Mouse (Mus musculus) CH12F3 (cell line): ENCODE results near the gene Efna5.

Experiments used
- in situ Hi-C: fragments of 300-500 bp; cut with MboI; formaldehyde crosslinking; loops from 2 replicates; pipeline ENCODE4 v1.14.3; 2020; ENCODE audit warnings: low sequenced_read_pairs

Efna5 gene

GRCm38 (mm10) chr17:62881176-62881790 lies at the start of gene Efna5:
TSS of gene Efna5 (minus strand) at chr17:62881317.
- in situ Hi-C loops: no loop called here

GRCm38 (mm10) chr17:62915304-62915703 lies 34.2 kb upstream of the Efna5 start:
- in situ Hi-C loops: no loop called here

DNA sequence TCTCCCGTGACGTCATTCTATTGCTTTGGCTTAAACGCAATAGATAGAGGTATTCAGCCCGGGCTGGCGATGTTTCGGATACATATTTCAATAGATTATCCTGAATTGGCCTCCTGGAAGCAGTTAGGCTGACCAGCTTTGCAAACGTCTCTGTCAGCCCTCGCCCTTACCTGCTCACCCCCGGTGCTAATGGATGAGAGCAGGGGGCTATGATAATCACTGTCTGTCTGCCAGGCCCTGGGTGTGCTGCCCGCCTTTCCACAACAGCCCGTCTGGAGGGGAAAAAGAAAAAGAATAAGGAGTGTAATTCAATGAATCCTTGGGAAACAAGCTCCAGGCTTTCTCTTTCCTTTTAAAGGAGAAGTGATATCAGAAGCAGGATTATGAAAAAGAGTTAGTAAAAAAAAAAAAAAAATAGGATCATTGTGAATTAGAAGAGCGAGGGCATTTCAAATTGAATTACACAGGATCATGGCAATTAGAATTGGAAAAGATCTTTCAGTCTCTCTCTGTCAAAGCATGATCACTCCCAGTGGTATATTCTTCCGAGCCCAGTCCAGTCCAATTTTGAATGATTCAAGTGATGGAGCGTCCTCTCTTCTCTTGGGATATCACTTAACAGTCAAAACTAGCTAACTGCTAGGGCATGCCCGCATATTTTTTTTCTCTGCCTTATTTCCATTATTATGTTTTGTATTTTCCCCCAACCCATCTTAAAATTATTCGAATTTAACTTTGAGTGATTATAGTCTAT lies 24.8 kb upstream of the Efna5 start:
- in situ Hi-C loops: no loop called here

GRCm38 (mm10) chr17:62899066-62899465 lies 17.9 kb upstream of the Efna5 start:
- in situ Hi-C loops: no loop called here

GRCm38 (mm10) chr17:62889991-62890390 lies 8.9 kb upstream of the Efna5 start:
- in situ Hi-C loops: no loop called here

- in situ Hi-C loops: no loop called here
These were observed 3.0 kb upstream of the Efna5 start for GRCm38 (mm10) chr17:62884129-62884506.

GRCm38 (mm10) chr17:62883476-62884128 lies 2.5 kb upstream of the Efna5 start:
- in situ Hi-C loops: no loop called here

GRCm38 (mm10) chr17:62882726-62883475 lies 1.8 kb upstream of the Efna5 start:
- in situ Hi-C loops: no loop called here

GRCm38 (mm10) chr17:62881791-62882725 lies 941 bp upstream of the Efna5 start:
- in situ Hi-C loops: no loop called here

DNA sequence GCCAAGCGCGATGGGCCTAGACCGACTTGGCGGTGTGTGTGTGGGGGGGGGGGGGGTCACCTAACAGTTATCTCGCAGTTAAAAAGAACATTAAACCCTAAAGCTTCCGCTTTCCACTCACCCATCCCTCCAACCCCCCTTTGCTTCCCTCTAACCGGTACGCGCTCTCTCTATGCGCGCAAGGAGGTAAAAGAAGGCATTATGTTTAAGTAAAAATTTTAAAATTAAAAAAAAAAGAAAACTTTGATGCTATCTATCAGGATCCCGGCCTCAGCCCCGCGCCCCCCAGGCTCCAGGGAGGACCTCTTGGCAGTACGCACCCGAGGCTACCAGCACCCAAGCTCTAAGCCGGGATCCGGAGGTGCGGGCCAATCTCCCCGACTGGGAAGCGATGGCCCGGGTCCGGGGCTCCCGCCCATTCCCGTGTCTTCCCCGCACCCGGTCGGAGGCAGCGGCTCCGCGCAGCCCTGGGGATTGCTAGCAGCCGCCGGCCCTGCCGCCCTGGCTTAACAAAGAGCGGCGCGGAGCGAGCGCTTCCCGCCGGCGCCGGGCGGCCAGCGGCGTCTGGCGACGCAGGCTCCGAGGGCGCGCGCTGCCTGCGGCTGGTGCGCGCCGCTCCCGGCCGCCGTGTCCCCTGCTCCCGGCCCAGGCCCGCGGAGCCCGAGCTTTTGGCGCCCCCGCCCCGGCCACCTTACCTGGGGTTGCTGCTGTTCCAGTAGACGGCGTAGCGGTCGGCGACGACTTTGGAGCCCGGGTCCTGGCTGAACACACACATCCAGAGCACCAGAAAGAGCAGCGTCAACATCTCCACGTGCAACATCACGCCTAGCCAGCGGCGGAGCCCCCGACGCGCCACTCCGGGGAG lies 574 bp downstream of the Efna5 start:
- in situ Hi-C loops: no loop called here

GRCm38 (mm10) chr17:62879526-62880310 lies 1.4 kb downstream of the Efna5 start:
- in situ Hi-C loops: no loop called here

GRCm38 (mm10) chr17:62875727-62876126 lies 5.4 kb downstream of the Efna5 start:
- in situ Hi-C loops: no loop called here

GRCm38 (mm10) chr17:62871928-62872327 lies 9.2 kb downstream of the Efna5 start:
- in situ Hi-C loops: no loop called here

DNA sequence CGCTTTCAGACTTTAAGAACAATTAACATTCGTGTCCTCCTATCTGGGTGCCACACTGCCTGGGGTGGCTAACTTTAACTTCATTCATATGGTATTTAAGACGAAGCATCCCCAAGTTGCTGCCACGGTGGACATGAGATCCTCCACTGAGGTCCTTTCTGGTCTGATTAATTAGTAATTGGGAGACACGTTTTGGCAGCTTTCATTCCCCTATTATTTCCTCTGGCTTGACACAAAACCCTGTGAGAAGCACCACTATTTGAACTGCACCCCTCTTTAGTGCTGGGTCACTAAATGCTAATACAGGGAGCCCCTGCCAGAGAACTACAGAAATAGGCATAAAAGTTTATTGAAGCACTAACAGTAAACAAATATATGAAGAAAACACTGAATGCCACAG lies 9.9 kb downstream of the Efna5 start:
- in situ Hi-C loops: no loop called here

DNA sequence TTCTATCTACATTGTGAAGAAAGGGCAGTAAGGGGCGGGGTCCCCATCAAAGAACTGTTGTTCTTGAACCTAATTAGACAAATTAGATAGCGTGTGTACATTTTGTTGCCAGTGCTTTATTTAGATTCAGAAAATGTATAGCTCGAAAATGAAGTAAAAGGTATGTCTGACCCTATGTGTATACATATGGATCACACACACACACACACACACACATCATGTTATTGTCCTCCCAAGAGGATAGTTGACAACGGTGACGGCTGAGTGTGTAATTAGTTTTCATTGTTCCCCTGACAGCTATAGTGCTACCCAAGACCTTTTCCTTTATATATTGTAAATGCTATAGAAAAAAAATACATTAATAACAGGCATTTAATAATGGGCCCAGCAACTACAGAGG lies 10.7 kb downstream of the Efna5 start:
- in situ Hi-C loops: no loop called here

GRCm38 (mm10) chr17:62864966-62865365 lies 16.2 kb downstream of the Efna5 start:
- in situ Hi-C loops: no loop called here

DNA sequence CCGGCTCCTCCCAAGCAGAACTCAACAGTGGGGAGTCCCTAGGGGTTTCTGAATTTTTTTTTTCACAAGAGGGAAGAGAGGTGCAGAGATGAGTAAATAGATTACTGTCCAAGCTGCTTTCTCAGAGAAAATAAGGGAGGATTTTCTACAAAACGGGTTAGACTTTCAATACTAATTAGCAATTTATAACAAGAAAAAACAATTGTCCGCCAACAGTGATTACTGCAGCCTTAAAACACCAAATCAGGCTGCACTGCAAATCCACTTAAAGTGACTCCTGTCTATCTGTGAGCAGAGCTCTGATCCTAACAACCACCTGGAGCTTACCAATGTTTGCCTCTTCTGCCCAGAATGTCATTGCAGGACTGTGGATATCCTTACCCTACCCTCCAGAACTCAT lies 18.1 kb downstream of the Efna5 start:
- in situ Hi-C loops: no loop called here

DNA sequence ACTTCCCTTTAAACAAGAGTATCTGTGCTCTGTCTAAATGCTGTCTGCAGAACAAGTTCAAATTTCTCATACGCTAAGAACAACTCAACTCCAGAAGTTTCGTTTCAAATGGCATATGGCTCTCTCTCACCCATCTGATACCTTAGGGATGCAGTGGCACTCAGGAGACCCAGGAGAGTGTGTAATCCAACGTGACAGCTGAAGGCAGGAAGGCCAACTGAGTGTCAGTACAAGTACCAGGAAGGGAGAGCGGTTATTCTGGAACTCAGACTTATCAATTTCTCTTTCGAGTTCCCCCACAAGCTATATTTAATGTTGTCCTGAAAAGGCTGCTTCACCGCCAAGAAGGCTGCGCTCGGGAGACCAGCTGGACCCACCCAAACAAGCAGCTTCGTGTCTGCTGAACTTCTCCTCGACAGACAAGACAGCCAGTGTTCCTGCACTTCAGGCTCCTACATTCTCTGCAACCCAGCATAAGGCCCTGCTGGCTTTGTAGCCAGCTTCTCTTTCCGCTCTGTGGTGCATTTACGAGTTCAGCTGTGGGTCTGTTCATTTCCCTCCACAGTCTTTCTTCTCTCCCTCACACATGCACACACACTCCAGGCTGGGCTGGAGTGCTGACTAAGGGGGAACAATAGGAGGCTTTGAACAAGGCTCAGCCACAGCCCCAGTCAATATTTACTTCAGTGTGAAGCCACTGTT lies 18.7 kb downstream of the Efna5 start:
- in situ Hi-C loops: no loop called here
